Mouse (Mus musculus): ENCODE data around the gene Uvrag.

Gene Uvrag

GRCm38 (mm10) chr7:99139841-99140491, 975 bp downstream of the Uvrag start:
- no peak for DNase-seq (ENCODE audit: low read depth, low spot score)

- DNase-seq (ENCODE audit: low read depth, low spot score): no peak
Observed at GRCm38 (mm10) chr7:99137541-99137940, 3.4 kb downstream of the Uvrag start.

- no peak for DNase-seq (ENCODE audit: low read depth, low spot score)
Observed at GRCm38 (mm10) chr7:99136789-99137188, 4.2 kb downstream of the Uvrag start.

GRCm38 (mm10) chr7:99133811-99134402, 7.0 kb downstream of the Uvrag start:
- DNase-seq (ENCODE audit: low read depth, low spot score): no peak

GRCm38 (mm10) chr7:99132597-99132996, 8.3 kb downstream of the Uvrag start:
- DNase-seq (ENCODE audit: low read depth, low spot score): no peak

GRCm38 (mm10) chr7:99131819-99132353, 9.1 kb downstream of the Uvrag start:
- DNase-seq (ENCODE audit: low read depth, low spot score): no peak

GRCm38 (mm10) chr7:99128965-99129364, 12.0 kb downstream of the Uvrag start:
- no peak for DNase-seq (ENCODE audit: low read depth, low spot score)

DNA sequence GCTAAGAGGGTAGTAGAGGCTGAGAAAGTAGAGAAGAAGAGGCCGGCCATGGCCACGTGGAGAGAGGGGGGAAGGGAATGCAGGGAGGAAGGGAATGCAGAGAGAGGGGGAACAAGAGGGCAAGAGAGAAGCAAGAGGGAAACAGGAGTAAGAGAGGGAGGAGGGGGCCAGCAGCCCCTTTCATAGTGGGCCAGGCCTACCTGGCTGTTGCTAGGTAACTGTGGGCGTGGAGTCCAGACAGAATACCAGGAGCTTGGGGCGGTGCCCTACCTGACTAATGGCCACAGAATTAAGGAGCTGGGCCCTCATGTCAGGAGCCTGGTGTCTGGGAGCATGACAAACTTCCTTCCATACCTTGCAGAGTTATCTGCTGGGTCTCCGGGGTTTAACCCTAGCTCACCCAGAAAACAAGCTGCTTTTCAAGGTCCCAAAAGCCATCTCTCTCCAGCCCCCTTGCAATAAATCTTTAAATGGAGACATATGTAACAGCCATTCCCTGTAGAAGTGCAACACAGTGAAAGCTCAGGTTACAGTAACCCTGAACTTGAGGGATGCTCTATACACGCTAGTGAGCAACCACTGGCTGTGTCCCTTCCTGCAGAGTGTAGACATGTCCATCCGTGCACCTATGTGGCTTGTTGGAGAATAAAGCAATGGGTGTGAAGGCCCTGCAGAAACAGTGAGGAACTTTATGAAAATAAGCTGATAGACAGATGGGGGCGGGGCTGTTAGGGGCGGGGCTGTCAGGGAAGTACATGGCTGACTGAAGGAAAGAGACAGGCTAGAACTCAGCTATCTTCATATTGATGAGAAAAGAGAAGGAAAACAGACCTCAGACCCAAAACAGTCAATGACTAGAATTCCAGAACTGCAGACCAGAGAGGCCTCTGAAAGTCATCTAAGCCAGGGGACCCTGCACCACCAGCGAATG, 12.7 kb downstream of the Uvrag start:
- DNase-seq (ENCODE audit: low read depth, low spot score): no peak

DNA sequence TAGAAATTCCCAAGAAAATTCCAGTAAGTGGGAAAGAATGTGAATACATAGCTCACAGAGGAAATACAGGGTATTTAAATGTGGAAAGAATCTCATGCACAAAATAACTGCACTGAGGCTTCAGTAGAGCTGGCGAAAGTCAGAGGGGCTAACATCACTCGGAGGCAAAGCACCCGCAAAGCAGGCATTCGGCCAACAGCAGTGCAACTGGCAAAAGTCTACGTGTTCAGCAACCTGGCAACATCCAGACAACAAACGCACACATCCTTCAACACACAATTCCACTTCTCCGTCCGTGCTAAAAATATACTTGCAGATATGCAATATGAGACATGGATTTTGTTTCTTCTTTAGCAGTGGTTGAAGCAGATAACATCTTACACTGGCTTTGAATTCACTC, 14.9 kb downstream of the Uvrag start:
- no peak for DNase-seq (ENCODE audit: low read depth, low spot score)

- no peak for DNase-seq (ENCODE audit: low read depth, low spot score)
Observed at GRCm38 (mm10) chr7:99122651-99123050, 18.3 kb downstream of the Uvrag start.

DNA sequence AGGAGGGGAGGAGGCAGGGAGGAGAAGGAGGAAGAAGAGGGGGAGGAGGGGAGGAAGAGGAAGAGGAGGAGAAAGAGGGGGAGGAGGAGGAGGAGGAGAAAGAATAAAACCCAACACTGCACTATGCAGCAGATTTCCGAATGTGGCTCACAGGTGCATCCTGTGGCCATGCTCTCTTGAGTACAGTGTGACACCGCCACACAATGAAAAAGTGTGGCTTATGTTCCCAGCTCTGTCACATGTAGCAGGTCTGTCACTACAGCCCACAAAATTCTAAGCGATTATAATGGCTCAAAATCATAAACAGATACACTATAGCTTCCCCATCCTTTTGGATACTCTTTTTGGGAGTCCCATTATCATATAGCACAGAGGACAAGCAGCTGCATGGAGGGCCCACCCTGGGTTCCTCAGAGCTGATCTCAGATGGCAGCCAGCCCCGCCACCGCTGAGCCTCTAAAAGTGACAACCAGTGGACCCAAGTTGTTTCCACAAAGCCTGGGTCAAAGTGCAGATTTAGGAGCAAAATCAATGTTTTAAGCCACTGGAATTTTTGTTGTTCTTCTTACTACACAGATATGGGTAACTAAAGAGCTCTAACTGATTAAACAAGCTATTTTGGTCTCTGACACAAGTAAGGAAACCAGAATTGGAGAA, 19.9 kb downstream of the Uvrag start:
- DNase-seq (ENCODE audit: low read depth, low spot score): no peak

GRCm38 (mm10) chr7:99120082-99120481, 20.9 kb downstream of the Uvrag start:
- DNase-seq (ENCODE audit: low read depth, low spot score): no peak

DNA sequence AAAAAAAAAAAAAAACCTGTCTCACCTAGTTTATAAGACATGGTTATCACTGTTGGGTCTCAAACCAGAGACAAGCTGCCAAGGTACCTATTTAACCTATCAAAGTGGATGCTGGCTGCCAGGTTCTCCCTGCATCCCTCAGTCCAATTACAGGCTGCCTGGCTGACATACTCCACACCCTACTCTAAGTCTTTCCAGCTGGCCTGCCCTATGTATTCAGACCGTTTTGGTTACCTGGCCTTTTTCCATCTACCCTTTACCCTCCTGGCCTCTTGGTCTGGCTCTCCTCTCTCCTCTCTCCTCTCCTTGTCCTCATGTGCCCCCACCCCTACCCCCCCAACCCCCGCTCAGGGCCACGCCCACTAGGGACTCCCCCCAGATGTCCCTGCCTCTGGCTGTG, 24.2 kb downstream of the Uvrag start:
- no peak for DNase-seq (ENCODE audit: low read depth, low spot score)

GRCm38 (mm10) chr7:99114006-99114726, 26.8 kb downstream of the Uvrag start:
- DNase-seq (ENCODE audit: low read depth, low spot score): no peak

GRCm38 (mm10) chr7:99107566-99107965, 33.4 kb downstream of the Uvrag start:
- no peak for DNase-seq (ENCODE audit: low read depth, low spot score)

GRCm38 (mm10) chr7:99106714-99107270, 34.1 kb downstream of the Uvrag start:
- DNase-seq (ENCODE audit: low read depth, low spot score): no peak

DNA sequence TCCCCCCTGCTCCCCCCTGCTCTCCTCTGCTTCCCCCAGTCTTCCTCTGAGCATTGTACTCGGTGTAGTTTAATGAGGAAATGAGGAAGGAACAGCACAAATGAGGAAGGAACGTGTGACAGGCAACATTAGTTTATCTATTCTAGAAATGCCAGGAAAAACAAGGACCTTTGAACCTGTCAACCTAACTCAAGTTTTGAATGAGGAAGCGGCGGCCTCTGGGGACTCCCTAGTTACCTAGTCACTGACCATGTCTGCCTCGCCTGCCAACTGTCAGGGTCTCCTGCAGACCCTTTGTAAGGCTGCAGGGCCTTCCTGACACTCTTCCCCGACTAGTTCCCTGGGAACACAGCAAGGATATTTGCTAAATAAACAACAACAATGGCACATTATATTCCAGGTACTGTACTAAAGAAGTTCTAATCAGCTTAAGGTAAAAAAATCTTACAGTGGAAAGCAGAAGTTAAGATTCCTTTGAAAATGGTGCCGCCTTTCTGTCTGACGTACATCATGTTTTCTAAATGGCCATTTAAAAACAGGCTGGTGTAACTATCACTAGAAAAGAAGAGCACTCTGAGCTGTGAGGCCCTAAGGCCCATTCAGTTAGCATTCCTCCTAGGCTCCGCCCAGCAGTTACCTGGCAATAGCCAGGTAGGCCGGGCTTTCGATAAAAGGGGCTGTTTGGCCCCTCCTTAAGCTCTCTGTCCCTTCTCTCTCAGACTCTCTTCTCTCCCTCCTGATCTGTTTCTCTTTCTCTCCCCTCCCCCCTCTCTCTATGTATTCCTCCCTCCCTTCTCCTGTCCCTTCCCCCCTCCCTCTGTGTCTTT, 39.0 kb downstream of the Uvrag start:
- no peak for DNase-seq (ENCODE audit: low read depth, low spot score)

- no peak for DNase-seq (ENCODE audit: low read depth, low spot score)
Observed at GRCm38 (mm10) chr7:99101076-99101475, 39.9 kb downstream of the Uvrag start.

GRCm38 (mm10) chr7:99100573-99100972, 40.4 kb downstream of the Uvrag start:
- DNase-seq (ENCODE audit: low read depth, low spot score): no peak

GRCm38 (mm10) chr7:99100087-99100486, 40.9 kb downstream of the Uvrag start:
- no peak for DNase-seq (ENCODE audit: low read depth, low spot score)

Measured in WW6 (cell line).